Mouse (Mus musculus) yolk sac, embryonic 10.5 days (tissue): ENCODE measurements around the gene Cmah.

Source experiments
- DNase-seq: peaks from one replicate; pipeline ENCODE4 v3.0.0-alpha.2; 2017; ENCODE audit warnings: low spot score

Gene Cmah

DNA sequence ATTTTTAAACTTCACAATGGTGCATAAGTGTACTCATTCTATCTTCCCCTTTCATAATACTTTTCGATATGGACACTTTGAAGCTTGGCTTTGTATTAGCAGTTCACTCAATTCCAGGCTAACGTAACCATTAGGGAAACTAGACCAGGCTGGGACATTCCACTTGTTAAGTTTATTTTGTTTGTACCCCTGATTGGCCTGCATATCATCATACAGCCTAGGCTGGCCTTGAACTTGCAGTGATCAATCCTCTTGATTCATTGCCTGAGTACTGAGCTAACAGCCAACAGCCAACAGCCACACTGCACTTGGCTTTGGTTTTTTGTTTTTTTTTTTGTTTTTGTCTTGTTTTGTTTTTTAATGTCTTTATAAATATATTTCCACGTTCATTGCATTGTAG lies 157.6 kb downstream of the Cmah start:
- no peak for DNase-seq

DNA sequence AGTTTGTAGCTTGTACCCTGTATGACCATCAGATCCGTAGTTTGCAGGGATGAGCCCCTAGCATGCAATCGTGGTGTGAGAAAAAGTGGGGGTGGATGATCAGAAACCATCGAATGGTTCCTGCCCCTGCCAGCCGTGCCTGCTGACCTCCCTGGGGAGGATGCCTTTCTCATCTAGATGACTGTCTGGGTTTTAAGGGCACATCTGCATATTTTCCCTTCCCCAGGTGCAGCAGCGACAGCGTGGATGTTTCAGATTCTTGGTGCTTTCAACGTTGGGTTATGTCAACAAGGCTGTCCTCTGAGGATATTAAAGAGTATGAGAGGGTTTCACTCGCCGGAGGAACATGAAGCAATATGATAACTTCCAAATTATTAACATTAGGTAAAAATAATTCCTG lies 158.8 kb downstream of the Cmah start:
- DNase-seq, result no peak

DNA sequence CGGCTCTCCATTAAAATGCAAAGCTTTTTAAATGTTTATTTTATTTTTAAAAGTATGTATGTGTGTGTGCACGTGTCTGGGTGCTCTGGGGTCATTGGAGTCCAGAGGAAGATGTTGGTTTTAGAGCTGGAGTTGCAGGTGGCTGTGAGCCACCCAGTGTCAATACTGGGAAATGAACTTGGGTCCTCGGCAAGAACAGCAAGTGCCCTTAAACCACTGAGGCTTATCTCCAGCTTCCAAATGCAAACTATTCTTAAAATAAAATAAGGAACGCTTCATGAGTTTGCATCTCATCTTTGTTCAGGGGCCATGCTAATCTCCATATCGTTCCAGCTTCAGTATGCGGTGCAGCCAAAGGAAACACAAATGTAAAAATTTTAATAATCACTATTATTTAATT lies 159.2 kb downstream of the Cmah start:
- no peak for DNase-seq

DNA sequence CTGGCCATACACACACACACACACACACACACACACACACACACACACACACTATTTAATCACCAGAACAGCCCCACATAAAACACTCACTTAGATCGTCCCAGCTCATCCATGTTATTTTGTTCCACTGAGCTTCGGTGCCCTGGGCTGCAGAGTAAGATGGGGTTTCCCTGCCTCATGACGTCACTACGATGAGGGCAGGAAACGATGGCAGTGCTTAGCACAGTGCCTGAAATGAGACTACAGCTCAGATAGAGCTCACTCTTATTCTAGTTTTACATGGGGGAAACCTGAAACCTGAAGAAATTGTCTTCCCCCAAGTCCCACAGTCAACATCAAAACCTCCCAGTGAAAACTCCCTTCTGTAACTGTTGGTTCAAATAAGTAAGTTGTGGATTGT lies 159.9 kb downstream of the Cmah start:
- no peak for DNase-seq

DNA sequence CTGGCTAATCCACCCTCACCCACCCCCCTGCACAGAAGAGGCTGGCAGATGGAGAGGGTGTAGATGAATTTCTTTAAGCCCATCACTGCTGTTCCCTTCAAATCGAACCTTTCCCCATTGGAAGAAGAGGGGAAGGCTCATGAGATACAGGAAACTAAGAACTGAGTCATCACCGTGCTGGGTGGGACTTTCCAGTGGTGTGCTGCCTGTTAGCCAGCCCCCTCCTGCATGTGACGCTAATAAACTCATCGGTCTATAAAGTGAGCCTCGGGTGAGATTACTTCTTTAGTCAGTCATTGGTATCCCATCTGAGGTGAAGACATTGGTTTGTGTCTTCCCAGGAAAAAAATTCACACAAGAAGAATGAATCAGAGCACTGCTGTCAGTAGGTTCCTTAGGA lies 160.3 kb downstream of the Cmah start:
- no peak for DNase-seq

DNA sequence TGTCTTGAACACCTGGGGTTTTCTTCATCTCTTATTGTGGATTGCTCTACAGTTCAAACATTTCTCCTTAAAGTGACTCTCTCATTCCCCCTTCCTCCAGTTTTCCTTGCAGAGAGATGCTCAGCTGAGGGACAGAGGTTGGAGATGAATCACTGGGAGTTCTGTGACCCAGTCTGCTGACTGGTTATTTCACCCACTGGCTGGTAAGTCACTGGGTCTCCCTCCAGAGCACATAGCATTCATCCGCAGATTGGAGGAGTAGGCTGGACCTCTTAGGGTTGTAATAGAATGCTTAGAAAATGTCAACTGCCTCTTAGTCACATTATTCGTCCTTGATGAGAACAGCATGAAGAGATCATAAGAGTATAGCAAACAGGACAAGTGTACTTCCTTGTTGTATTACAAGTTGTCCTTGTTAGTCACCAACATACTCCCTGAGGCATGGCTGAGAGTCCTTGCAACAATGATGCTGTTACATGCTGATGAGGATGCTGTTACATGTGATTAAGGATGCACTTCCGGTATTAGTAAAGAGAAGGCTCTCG lies 161.4 kb downstream of the Cmah start:
- no peak for DNase-seq

DNA sequence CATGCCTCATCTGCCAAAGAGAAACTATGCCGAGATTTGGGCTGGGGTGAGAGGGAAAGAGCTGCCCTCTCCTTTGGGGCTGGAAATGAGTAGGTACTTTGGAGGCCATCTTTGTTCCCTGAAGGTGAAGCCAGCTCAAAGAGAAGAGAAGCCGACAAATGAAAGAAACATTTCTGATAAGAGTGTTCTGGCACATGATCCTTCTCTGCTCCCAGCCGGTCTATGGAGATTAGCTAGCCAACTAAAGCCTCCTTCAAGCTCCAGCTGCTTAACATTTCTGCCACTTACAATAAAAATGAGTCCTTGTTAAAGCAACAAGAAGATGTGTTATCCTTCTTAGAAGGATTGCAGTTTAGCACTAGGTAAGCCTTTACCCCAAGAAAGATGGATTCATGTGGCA lies 162.3 kb downstream of the Cmah start:
- DNase-seq, result no peak

DNA sequence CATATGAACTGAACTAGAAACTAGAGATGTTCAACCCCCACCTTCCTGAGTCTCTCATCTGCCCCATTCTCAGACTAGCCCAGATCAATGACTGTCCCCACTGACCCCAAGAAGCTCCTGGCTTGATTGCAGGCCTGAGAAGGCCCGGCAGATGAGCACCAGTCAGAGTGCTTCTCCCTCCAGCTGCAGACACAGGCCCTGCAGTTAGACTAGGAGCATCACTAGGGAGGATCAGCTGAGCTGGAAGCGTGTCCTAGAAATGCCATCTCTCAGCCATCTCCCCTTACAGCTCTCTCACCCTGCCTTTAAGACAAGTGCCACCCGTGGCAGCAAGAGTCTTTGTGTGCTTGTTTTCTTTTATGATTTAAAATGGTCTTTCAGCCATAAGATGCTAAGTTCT lies 162.8 kb downstream of the Cmah start:
- DNase-seq, result no peak

DNA sequence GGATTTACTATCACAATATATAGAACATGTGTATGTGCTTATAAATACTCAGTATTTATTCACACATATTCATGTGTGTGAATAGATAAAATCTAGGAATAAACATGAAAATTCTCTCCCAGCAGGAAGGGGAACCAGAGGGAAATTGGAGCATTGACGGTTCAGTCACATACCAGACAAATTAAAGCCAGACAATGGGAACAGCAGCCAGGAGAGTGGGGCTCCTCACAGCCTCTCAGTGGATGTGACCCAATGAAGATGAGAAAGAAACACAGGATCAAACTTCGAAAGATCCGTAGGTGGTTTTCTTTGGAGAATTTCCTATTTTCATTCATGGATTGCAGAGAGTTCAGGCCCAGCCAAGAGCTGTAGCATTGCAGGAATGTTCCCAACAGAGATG lies 163.9 kb downstream of the Cmah start:
- no peak for DNase-seq

DNA sequence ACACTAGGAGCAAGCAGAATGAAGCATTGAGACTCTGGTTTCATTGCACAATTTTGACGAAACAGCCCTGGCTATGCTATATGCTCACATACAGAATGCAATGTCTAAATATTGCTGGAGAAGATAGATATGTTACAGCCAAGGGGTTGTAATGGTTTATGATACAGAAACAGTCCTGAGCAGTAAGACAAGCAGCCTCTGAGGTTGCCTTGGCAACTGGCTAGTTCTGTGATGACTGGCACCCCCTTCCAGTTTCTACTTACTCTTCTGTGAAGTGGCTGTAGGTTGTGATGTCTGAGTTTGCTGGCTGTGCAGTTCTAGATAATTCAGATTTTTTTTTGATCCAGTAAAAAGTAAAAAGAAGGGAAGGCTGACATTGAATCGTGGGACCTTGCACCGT lies 166.6 kb downstream of the Cmah start:
- no peak for DNase-seq

DNA sequence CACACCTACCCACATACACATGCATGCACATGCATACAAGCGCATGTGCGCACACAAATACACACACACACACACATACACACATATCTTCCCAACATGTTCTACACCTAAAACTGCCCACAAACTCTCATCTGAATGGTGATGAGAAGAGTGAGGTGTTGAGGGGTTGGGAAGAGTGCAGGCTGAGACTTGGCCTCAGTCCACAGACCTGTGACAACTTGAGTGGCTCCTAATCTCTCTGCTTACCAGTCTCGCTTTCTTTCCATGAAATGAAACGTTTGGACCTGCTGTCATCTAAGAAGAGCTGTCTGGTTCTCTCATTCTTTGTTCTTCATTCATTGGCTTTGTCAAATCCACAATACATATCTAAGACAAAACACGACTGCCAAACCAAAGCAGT lies 169.1 kb downstream of the Cmah start:
- no peak for DNase-seq

DNA sequence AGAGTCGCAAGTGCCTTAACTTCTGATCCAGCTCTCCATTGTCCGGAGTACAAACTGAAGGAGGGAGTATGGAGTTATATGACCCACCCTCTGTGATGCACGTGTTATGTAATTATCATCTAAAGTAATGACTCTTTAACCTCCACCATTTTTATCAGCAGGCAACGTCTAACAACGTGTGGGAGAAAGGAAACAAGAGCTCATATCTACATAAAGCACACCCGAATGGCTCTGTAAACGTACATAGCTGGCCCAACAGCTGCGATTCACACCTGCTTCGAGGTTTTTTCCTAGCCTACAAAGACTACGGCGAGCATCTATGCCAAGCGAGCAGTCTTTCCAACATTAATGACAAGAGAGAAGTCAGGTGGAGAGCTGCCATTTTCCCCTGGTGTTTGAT lies 169.8 kb downstream of the Cmah start:
- no peak for DNase-seq

DNA sequence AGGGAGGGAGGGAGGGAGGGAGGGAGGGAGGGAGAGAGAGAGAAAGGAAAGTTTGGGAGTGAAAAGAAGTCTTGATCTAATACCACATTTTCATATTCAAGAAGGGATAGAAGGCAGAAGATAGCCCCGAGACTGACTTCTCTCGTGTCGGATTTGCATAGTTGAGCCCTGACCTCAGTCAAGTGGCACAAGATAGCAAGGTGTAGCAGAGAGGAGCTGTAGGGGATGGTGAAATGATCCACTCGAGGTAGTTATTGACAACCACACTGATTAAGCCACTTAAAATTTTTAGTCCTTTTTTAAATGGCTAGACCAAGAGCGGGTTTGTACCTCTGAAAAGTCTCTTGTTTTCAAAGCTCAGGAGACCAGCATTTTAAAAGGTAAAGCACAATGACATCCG lies 171.1 kb downstream of the Cmah start:
- DNase-seq, result no peak

DNA sequence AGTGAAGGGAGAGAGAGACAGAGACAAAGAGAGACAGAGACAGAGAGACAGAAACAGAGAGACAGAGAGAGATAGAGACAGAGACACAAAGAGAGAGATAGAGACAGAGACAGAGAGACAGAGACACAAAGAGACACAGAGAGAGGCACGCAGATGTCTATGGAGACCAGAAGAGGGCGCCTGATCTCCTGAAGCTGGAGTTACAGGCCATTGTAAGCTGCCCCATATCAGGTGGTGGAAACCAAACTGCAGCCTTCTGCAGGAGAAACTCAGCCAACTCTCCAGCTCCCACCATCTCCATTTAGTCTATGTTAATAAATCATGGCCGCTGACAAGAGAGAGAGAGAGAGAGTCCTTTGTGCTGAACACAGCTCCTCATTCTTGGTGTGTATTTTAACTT lies 172.3 kb downstream of the Cmah start:
- DNase-seq, result no peak

DNA sequence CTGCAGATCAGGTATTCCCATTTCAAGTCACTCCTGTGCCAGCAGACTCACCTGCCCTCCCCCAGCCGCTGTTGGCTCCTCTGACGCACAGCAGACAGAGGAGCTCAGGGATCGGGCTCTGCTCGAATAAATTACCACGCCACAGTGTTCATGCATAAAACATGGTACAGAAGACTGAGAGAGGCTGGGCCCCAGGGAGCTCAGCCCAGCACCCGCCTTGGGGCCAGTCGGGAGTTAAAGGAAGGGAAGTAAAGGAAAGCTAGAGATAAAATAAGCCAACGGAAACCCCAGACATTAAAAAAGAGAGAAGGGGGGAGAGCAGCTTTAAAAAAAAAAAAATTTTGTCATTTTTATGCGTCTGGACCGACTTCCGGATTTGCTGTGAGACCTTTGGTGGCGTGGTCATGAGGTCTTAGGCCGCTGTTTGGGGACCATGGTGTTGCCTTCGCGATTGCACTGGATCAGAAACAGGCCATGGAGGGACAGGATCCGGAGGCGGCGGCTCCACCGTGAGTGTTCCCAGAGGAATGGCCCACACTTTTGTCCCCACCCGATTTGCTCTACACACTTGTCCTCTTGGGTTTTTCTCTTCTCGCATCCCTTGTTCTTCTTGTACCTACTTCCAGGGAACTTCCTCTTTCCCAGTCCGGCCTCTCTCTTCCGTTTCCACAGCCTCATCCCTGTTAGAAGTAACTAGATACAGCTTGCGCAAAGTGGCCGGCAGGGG lies 174.1 kb downstream of the Cmah start:
- no peak for DNase-seq

DNA sequence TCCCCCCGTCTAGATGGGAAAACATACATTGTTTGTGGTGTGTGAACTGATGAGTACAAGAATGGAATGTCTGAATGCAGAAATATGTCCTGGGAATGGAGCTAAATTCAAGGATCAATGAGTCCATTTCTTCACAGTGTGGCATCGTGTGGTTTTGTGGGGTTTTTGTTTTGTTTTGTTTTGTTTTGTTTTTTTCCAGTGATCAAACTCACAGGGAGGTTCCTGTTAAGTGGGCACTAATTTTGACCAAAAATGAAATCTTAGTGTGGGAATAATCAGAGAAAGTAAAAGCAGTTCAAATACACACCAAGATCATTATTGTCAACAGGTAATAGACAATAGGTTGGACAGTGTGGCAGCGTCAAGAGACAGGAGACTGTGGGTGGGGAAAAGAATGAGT lies 174.7 kb downstream of the Cmah start:
- no peak for DNase-seq

DNA sequence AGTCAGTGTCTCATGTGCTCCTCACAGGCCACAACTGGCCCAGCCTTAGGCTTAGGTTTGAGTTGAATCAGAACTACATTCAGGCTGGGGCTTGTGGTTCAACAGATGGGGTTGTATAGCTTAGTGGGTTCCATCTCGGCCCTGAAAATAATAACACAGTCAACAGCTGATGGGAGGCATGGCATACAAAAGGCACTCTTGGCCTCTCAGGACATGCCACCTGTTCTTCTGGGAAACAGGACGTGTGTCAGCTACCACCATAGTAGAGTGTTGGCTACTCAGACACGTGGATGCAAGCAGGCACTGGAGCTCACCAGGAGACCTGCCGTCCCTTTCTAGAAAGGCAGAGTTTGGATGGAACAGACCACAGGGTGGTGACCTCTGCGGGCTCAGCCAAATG lies 178.6 kb downstream of the Cmah start:
- DNase-seq, result no peak

DNA sequence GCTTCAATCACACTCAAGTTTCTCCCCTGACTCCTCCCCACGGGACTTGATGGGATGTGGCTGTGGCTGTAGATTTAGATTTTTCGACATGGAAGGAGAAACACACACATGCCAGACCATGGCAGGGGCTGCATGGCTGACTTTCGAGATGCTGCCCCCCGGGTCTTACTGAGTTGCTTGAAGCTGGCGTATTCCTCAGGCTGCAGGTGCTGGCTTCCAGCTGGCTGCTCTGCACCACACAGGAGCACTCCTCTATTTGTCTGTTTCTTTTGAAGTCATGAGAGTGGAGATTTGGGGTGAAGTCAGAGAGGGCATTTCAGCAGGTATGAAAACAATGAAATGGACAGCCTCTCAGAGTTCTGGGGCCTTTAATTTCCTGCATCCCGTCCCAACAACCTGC lies 180.0 kb downstream of the Cmah start:
- DNase-seq, result no peak

DNA sequence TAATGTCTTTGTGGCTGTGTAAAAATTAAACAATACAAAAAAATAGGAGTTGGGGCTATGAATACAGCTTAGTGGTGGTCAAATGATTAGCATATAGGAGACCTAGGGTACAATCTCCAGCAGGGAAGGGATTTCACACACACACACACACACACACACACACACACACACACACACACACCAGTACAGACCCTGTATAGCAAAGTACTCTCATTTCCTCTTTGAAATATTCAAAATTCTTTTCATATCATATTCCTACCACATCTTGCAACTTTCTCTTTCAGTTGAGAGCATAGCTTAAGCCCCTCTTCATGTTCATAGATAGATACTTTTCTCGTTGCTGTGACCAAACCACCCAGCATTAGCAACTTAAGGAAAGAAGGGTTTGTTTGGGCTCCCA lies 181.7 kb downstream of the Cmah start:
- DNase-seq, result no peak

DNA sequence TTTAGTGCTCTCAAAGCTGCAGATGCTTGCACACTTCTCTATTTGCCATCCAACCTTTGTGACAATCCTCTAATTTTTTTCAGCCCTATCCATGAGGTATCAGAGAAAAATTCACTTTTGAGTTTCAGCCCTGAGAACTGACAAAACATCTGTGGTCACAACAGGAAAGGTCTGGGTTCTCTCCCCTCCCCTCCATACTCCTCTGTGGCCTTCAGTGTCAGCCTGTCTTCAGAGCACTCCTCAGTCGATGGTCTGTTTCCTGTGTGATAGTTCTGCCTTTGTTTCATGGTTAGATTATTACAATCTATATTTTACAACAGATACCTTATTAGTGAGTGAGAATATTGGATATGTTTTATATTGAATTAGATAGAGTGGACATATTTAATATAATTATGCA lies 184.2 kb downstream of the Cmah start:
- DNase-seq, result no peak

DNA sequence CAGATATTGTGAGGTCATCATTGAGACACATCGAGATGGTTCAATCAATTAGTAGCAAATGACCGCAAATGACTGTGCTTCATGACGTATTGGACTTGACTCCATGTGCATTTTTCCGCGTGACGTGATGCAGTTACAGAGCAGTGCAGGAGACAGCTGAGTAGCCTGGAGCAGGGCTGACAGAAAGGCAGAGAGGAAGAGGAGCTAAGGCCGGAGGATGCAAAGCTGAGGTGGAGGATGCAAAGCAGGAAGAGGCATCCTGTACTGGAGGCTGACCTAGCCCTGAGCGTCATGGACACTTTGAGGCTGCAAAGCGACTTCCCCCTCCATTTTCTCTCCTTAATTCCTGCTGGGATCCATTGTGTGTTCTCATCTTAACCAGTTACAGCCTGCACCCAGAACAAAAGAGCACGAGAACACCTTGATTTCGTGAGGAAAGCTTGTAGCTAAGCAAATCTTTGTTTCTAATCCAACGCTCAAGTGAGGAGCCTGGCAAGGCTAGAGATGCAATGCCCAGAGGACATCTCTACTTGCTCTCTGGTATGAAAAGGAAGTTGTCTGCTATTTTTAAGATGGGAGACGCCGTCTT lies 184.8 kb downstream of the Cmah start:
- no peak for DNase-seq

DNA sequence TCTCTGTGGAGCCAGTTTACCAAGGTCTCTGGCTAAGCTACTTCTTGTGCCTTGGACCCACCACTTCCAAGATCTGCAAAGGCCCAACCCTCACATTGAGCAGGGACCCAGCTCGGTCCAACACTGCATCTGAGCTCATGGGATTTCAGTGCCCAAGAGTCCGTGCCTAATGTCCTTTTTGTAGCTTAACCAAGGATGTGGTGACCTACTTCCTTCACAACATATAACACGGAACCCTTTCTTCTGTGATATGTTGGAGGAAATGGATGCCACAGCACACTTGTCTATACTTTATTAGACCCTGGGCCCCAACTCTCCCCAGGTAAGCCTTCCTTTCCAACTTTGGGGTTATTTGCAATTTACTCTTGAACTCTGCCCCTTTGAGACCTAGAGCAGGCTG lies 186.5 kb downstream of the Cmah start:
- no peak for DNase-seq

DNA sequence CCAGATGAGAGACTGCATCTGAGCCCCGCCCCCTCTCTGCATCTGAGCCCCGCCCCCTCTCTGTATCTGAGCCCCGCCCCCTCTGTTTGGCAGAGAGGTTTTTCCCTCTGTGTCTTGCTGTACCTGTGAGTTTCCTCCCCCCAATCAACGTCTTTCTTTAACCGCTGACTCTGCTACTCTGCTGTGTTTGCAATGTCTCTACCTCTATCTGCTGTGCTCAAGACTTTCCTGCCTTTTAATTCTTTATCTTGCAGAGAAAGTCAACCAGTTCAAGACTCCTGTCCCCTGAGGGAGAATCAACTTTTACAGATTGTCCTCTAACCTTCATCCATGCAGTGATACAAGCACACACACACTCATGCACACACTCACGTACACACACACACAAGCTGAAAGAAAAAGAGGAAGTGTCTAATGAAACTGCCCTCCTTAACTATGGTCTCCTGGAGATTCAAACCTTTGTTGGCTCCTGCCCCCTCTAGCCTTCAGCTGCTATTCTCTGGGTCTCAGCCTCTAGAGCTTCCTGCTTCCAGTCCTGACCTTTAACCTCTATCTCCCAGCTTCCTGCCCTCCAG lies 188.0 kb downstream of the Cmah start:
- no peak for DNase-seq

DNA sequence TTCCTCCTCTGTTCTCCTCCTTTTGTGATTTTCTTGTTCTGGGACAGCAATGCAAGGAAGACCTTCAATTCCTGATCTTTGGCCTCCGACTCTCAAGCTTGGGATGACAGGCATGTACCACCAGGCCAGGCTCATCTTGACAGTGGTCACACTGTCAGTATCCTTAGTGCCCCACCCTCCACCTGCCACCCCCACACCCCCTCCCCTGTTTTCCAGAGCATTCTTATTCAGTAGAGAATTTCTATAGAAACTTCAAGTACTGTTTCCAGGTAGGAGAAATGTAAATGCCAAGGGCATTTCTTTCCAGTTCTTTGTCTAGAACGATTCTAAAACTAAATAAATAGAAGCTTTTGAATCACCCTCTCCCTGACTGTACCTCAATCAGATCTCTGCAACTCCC lies 190.6 kb downstream of the Cmah start:
- DNase-seq, result no peak
